In genomic region chr9:66068971-66069391, GRCm38 (mm10) we compare ENCODE assay signal across 8 mouse cellular contexts. TPM values are rescaled to one million over a fixed set of nuclear protein-coding genes. Genes with fewer than 3 reads are reported as not detected.
DNase-seq lines count a peak whose midpoint lies in the region; ATAC-seq and TF ChIP-seq lines count a peak whose summit lies in the region.

No protein-coding gene starts in this region.

- TF ChIP-seq POLR2A in CH12.LX (IDR thresholded peaks at IDR 0.05; ENCODE audit: low read depth, low read length), result no peak

- peak overlapping the region; percentile 24; the same call in 1 of the 2 replicates for H3K9ac ChIP-seq in CH12.LX (ENCODE audit: insufficient read depth, low read depth)
- peak overlapping the region; percentile 73 for H3K9ac ChIP-seq in liver, embryonic 11.5 days (ENCODE audit: low read depth, low read length)

- 2% methylated on average over 30 of the region's 30 CpGs for WGBS in liver, embryonic 11.5 days

- dilution Hi-C loops in CH12.LX (cut with MboI; ENCODE audit: extremely low pct_ligation_motif_present, extremely low pct_unique_long_range_greater_than_20kb, low sequenced_read_pairs), result no loop called here

- ATAC-seq in liver, embryonic 11.5 days (replicated peaks; ENCODE audit: low FRiP score), result peak; percentile 17

- in situ Hi-C loops in CH12.LX (cut with MboI; ENCODE audit: low pct_ligation_motif_present, low pct_unique_long_range_greater_than_20kb, low sequenced_read_pairs), result no loop called here

- no peaks in the 10 kb centered on the region for H3K27me3 ChIP-seq in CH12.LX (replicated peaks)
- peaks cover 25% of the 10 kb centered on the region for H3K27me3 ChIP-seq in liver, embryonic 11.5 days (replicated peaks; ENCODE audit: control insufficient read depth, insufficient read depth, low read length)

- TF ChIP-seq EP300 in CH12.LX (IDR thresholded peaks at IDR 0.05; ENCODE audit: low read length), result no peak

- H3K27ac ChIP-seq in gastrocnemius, adult 2 months, result peak overlapping the region; percentile 6
- H3K27ac ChIP-seq in CH12.LX (ENCODE audit: insufficient read depth, low read depth), result no peak overlapping the region
- H3K27ac ChIP-seq in liver, embryonic 11.5 days (ENCODE audit: low read depth, low read length), result no peak overlapping the region; the same call in 1 of the 2 replicates

- peaks cover 11% of the 10 kb centered on the region for H3K9me3 ChIP-seq in CH12.LX (replicated peaks; ENCODE audit: low read length)
- no peaks in the 10 kb centered on the region for H3K9me3 ChIP-seq in liver, embryonic 11.5 days (ENCODE audit: control insufficient read depth, low read length)

- no peak for TF ChIP-seq RAD21 in CH12.LX (IDR thresholded peaks at IDR 0.05; ENCODE audit: low read depth, low read length)

- TF ChIP-seq CTCF in gastrocnemius, adult 2 months (IDR thresholded peaks at IDR 0.05), result no peak
- TF ChIP-seq CTCF in CH12.LX (conservative IDR thresholded peaks at IDR 0.05 in 1 of 2, IDR thresholded peaks at IDR 0.05 in 1 of 2; ENCODE audit: low read depth in 2 of 2, low read length in 2 of 2), result no peak

- H3K79me2 ChIP-seq in CH12.LX (replicated peaks; ENCODE audit: control insufficient read depth, extremely low read depth, insufficient read depth, poor library complexity, severe bottlenecking), result no peaks in the 10 kb centered on the region

- peak; percentile 44 for DNase-seq in gastrocnemius, adult 2 months
- DNase-seq in gastrocnemius, postnatal 25 days, result no peak
- DNase-seq in CH12.LX (ENCODE audit: extremely low read depth), result no peak
- DNase-seq in cerebellum, postnatal 14 days, result peak; percentile 65 to 76
- DNase-seq in heart, postnatal 36 days, result peak; percentile 19 to 25
- no peak for DNase-seq in liver, embryonic 11.5 days (ENCODE audit: low spot score)
- peak; percentile 37 for DNase-seq in neural tube, embryonic 10.5 days (ENCODE audit: extremely low spot score, low spot score)
- no peak for DNase-seq in frontal cortex, postnatal 36 days (ENCODE audit: low spot score in 2 of 2)

- H3K4me3 ChIP-seq in gastrocnemius, adult 2 months, result peak overlapping the region; percentile 73
- H3K4me3 ChIP-seq in CH12.LX (replicated peaks in 1 of 3; ENCODE audit: low read depth in 2 of 3, low read length in 2 of 3, poor library complexity in 1 of 3), result peak overlapping the region; percentile 21 to 56 (median 45)
- H3K4me3 ChIP-seq in liver, embryonic 11.5 days (ENCODE audit: low read depth, low read length), result peak overlapping the region; percentile 71

- peaks cover 23 to 36% of the 10 kb centered on the region in 2 experiments for H3K4me1 ChIP-seq in CH12.LX (ENCODE audit: control insufficient read depth in 1 of 2, insufficient read depth in 2 of 2)
- H3K4me1 ChIP-seq in liver, embryonic 11.5 days (replicated peaks; ENCODE audit: control insufficient read depth, insufficient read depth, low read length), result peaks cover 14% of the 10 kb centered on the region

- peaks cover 30 to 32% of the 10 kb centered on the region in 2 experiments for H3K36me3 ChIP-seq in CH12.LX (replicated peaks in 1 of 2; ENCODE audit: control insufficient read depth in 1 of 2, insufficient read depth in 1 of 2, low read length in 1 of 2)
- peaks cover 20% of the 10 kb centered on the region for H3K36me3 ChIP-seq in liver, embryonic 11.5 days (ENCODE audit: control insufficient read depth, insufficient read depth, low read length)

- peak overlapping the region; percentile 53 for H3K4me2 ChIP-seq in CH12.LX (ENCODE audit: insufficient read depth, low read depth, poor library complexity, severe bottlenecking)
- H3K4me2 ChIP-seq in liver, embryonic 11.5 days, result peak overlapping the region; percentile 99

- intact Hi-C loops in gastrocnemius, adult 2 months (cut with DNase I), result no loop called here
- intact Hi-C loops in heart, postnatal 36 days (cut with DNase I), result no loop called here

TF ChIP-seq in CH12.LX, 34 proteins besides CTCF, POLR2A, EP300 and RAD21:
- no peak for TF ChIP-seq MAFK (IDR thresholded peaks at IDR 0.05; ENCODE audit: insufficient replicate concordance, low read length)
- TF ChIP-seq ZC3H11A (IDR thresholded peaks at IDR 0.05; ENCODE audit: low read depth, low read length), result no peak
- TF ChIP-seq ZKSCAN1 (IDR thresholded peaks at IDR 0.05; ENCODE audit: borderline replicate concordance, low read depth, low read length), result no peak
- TF ChIP-seq MAZ (IDR thresholded peaks at IDR 0.05; ENCODE audit: low read depth, low read length), result no peak
- TF ChIP-seq RCOR1 (conservative IDR thresholded peaks at IDR 0.05; ENCODE audit: low read depth, low read length), result no peak
- TF ChIP-seq ZNF384 (IDR thresholded peaks at IDR 0.05; ENCODE audit: low read depth, low read length), result no peak
- no peak for TF ChIP-seq CHD1 (IDR thresholded peaks at IDR 0.05; ENCODE audit: low read depth, low read length)
- no peak for TF ChIP-seq ZMIZ1 (IDR thresholded peaks at IDR 0.05; ENCODE audit: low read depth, low read length)
- TF ChIP-seq MYC (IDR thresholded peaks at IDR 0.05; ENCODE audit: low read depth, low read length), result no peak
- no peak for TF ChIP-seq USF2 (conservative IDR thresholded peaks at IDR 0.05; ENCODE audit: low read depth, low read length)
- TF ChIP-seq POLR2AphosphoS2 (IDR thresholded peaks at IDR 0.05; ENCODE audit: low read depth, low read length), result no peak
- no peak for TF ChIP-seq USF1 (IDR thresholded peaks at IDR 0.05; ENCODE audit: low read depth, low read length)
- TF ChIP-seq UBTF (IDR thresholded peaks at IDR 0.05; ENCODE audit: low read depth, low read length), result no peak
- no peak for TF ChIP-seq NRF1 (IDR thresholded peaks at IDR 0.05; ENCODE audit: low read depth, low read length)
- no peak for TF ChIP-seq MXI1 (IDR thresholded peaks at IDR 0.05; ENCODE audit: low read depth, low read length)
- TF ChIP-seq KAT2A (IDR thresholded peaks at IDR 0.05; ENCODE audit: insufficient replicate concordance, low read length), result no peak
- no peak for TF ChIP-seq PAX5 (IDR thresholded peaks at IDR 0.05; ENCODE audit: low read length)
- no peak for TF ChIP-seq ELF1 (IDR thresholded peaks at IDR 0.05; ENCODE audit: low read depth, low read length)
- TF ChIP-seq MEF2A (IDR thresholded peaks at IDR 0.05; ENCODE audit: borderline replicate concordance, low read depth, low read length), result no peak
TF ChIP-seq in CH12.LX: peak in this region for 0.

RNA-seq across cellular contexts. Expression of gene Snx22, which starts 0.5 kb away (rescaled TPM):
- total RNA-seq in gastrocnemius, adult 2 months (2021), result under 1 TPM in 1 of 2 experiments, not detected in 1; 0.28 TPM
- total RNA-seq in gastrocnemius, postnatal 25 days (2021), result under 1 TPM; 0.18 to 0.21 TPM
- total RNA-seq in CH12.LX (2012; rRNA removed) (11.4 and 11.5 TPM in 2 replicates), CH12.LX (2014; rRNA removed) (0.11 TPM in 1 of 2 replicates, not detected in the other)
- polyA plus RNA-seq in CH12.LX (2012; ENCODE audit: insufficient read length, low read depth), result 0.25 and 0.39 TPM in 2 replicates
- under 1 TPM; 0.57 to 0.86 TPM for total RNA-seq in heart, postnatal 36 days (2021)
- polyA plus RNA-seq in liver, embryonic 11.5 days (2014; fragmentation: Nextera tagmentation; extraction: Ambion mirVana), result 6.5 and 7.0 TPM in 2 replicates

RNA-seq across cellular contexts. Expression of gene Ppib, which starts 9.0 kb away (rescaled TPM):
- 10 to 100 TPM; 32.6 to 48.8 TPM for total RNA-seq in gastrocnemius, adult 2 months (2021)
- total RNA-seq in gastrocnemius, postnatal 25 days (2021), result 10 to 100 TPM; 50.9 to 69.2 TPM
- total RNA-seq in CH12.LX (2012; rRNA removed) (550 and 590 TPM in 2 replicates), CH12.LX (2014; rRNA removed) (477 and 507 TPM in 2 replicates)
- 268 and 271 TPM in 2 replicates for polyA plus RNA-seq in CH12.LX (2012; ENCODE audit: insufficient read length, low read depth)
- 100 to 1,000 TPM; 123 to 129 TPM for total RNA-seq in heart, postnatal 36 days (2021)
- 569 TPM in 2 replicates for polyA plus RNA-seq in liver, embryonic 11.5 days (2014; fragmentation: Nextera tagmentation; extraction: Ambion mirVana)

RNA-seq across cellular contexts. Expression of gene Snx1, which starts 57.4 kb away (rescaled TPM):
- 10 to 100 TPM; 10.9 to 16.0 TPM for total RNA-seq in gastrocnemius, adult 2 months (2021)
- total RNA-seq in gastrocnemius, postnatal 25 days (2021), result 10 to 100 TPM; 14.0 to 16.7 TPM
- 86.4 and 91.4 TPM in 2 replicates for total RNA-seq in CH12.LX (2012; rRNA removed)
- 170 and 186 TPM in 2 replicates for total RNA-seq in CH12.LX (2014; rRNA removed)
- 110 and 114 TPM in 2 replicates for polyA plus RNA-seq in CH12.LX (2012; ENCODE audit: insufficient read length, low read depth)
- total RNA-seq in heart, postnatal 36 days (2021), result 10 to 100 TPM; 27.7 to 29.8 TPM
- 129 and 139 TPM in 2 replicates for polyA plus RNA-seq in liver, embryonic 11.5 days (2014; fragmentation: Nextera tagmentation; extraction: Ambion mirVana)

RNA-seq across cellular contexts. Expression of gene Ciao2a, which starts 57.4 kb away (rescaled TPM):
- 10 to 100 TPM; 43.7 to 52.9 TPM for total RNA-seq in gastrocnemius, adult 2 months (2021)
- 10 to 100 TPM; 42.1 to 47.7 TPM for total RNA-seq in gastrocnemius, postnatal 25 days (2021)
- total RNA-seq in CH12.LX (2012; rRNA removed) (144 and 180 TPM in 2 replicates), CH12.LX (2014; rRNA removed) (359 and 411 TPM in 2 replicates)
- 197 and 246 TPM in 2 replicates for polyA plus RNA-seq in CH12.LX (2012; ENCODE audit: insufficient read length, low read depth)
- total RNA-seq in heart, postnatal 36 days (2021), result 10 to 100 TPM; 65.6 to 69.9 TPM
- polyA plus RNA-seq in liver, embryonic 11.5 days (2014; fragmentation: Nextera tagmentation; extraction: Ambion mirVana), result 256 and 260 TPM in 2 replicates

Comparison
In these comparisons a context has a peak if more than half of its experiments do, and no peak if none do; other contexts are left out.
1. DNase-seq: peak in gastrocnemius, adult 2 months (single experiment), cerebellum, postnatal 14 days (2 of 2), heart, postnatal 36 days (2 of 2) and neural tube, embryonic 10.5 days (single experiment); none in gastrocnemius, postnatal 25 days (single experiment), CH12.LX (single experiment), liver, embryonic 11.5 days (single experiment) and frontal cortex, postnatal 36 days (0 of 2).
2. Peak in every context shown above with its lines, with median percentiles within 50 percentile points of each other: H3K4me3 ChIP-seq.